Comparison of ENCODE assay signal across 18 mouse cellular contexts in the genomic region with DNA sequence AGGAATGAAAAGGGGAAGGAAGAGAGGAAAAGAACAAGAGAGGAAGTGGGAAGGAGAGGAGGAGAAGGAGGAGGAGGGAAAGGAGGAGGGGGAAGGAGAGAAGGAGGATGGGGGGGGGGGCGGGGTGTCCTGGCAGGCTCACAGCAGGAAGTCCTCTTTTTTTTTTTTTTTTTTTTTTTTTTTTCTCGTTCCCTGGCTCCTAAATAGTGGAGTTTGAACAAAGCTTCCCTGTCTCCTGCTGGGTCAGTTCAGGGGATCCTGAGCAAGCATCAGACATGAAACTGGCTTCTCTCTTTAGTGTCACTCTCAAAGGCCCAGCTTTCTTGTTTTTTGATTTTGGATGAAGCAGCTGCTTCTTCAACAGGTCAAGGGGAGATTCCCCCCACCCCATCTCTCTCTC. TPM values are rescaled to one million over a fixed set of nuclear protein-coding genes. Genes with fewer than 3 reads are reported as not detected.
"Had no signal": no experiment of that assay in that cellular context is flagged by ENCODE, and none has a peak within 500 bp of the region (broad histone marks: within the 10 kb centered on the region; RNA-seq: fewer than 3 reads in every experiment).

No protein-coding gene starts in this region.

- H3K9me3 ChIP-seq: limb, embryonic 12.5 days; limb, embryonic 15.5 days; liver, embryonic 12.5 days; liver, embryonic 15.5 days; midbrain, embryonic 12.5 days; midbrain, embryonic 15.5 days; neural tube, embryonic 12.5 days; neural tube, embryonic 15.5 days; stomach, embryonic 15.5 days had no signal

- H3K4me3 ChIP-seq: limb, embryonic 12.5 days; limb, embryonic 15.5 days; liver, embryonic 12.5 days; liver, embryonic 15.5 days; midbrain, embryonic 12.5 days; midbrain, embryonic 15.5 days; neural tube, embryonic 12.5 days; neural tube, embryonic 15.5 days; stomach, embryonic 15.5 days had no signal

- H3K27ac ChIP-seq: limb, embryonic 15.5 days; liver, embryonic 12.5 days; liver, embryonic 15.5 days; midbrain, embryonic 12.5 days; midbrain, embryonic 15.5 days; neural tube, embryonic 12.5 days; neural tube, embryonic 15.5 days; stomach, embryonic 15.5 days had no signal

- H3K9ac ChIP-seq: limb, embryonic 12.5 days; limb, embryonic 15.5 days; liver, embryonic 12.5 days; liver, embryonic 15.5 days; midbrain, embryonic 12.5 days; midbrain, embryonic 15.5 days; neural tube, embryonic 12.5 days; neural tube, embryonic 15.5 days; stomach, embryonic 15.5 days had no signal

- ATAC-seq: inflammation-experienced regulatory T-cells, adult 6 months; intestine, embryonic 16.5 days; liver, embryonic 12.5 days; midbrain, embryonic 15.5 days had no signal

- H3K36me3 ChIP-seq: limb, embryonic 12.5 days; limb, embryonic 15.5 days; liver, embryonic 12.5 days; liver, embryonic 15.5 days; midbrain, embryonic 12.5 days; midbrain, embryonic 15.5 days; neural tube, embryonic 12.5 days; neural tube, embryonic 15.5 days; stomach, embryonic 15.5 days had no signal

- H3K4me2 ChIP-seq: limb, embryonic 12.5 days; limb, embryonic 15.5 days; liver, embryonic 12.5 days; liver, embryonic 15.5 days; midbrain, embryonic 12.5 days; midbrain, embryonic 15.5 days; neural tube, embryonic 12.5 days; neural tube, embryonic 15.5 days; stomach, embryonic 15.5 days had no signal

- H3K27me3 ChIP-seq: limb, embryonic 12.5 days; limb, embryonic 15.5 days; liver, embryonic 12.5 days; liver, embryonic 15.5 days; midbrain, embryonic 12.5 days; midbrain, embryonic 15.5 days; neural tube, embryonic 12.5 days; neural tube, embryonic 15.5 days; stomach, embryonic 15.5 days had no signal

- H3K4me1 ChIP-seq: liver, embryonic 12.5 days; liver, embryonic 15.5 days; midbrain, embryonic 12.5 days; midbrain, embryonic 15.5 days; neural tube, embryonic 15.5 days; stomach, embryonic 15.5 days had no signal

- DNase-seq: right cerebral cortex, adult 18-20 months; right cerebral cortex, postnatal 14 days; right cerebral cortex, postnatal 4 days; thymus, adult 2 months; thymus, postnatal 14 days; thymus, postnatal 4 days had no signal

RNA-seq across cellular contexts. Expression of gene Ppp1r26, which starts 13.1 kb away (rescaled TPM):
- polyA plus RNA-seq: inflammation-experienced regulatory T-cells, adult 6 months had no signal

RNA-seq across cellular contexts. Expression of gene 1700007K13Rik, which starts 32.6 kb away (rescaled TPM):
- polyA plus RNA-seq: intestine, embryonic 16.5 days; liver, embryonic 12.5 days; liver, embryonic 15.5 days; macrophage; thymus, adult 2 months had no signal
